Mouse (Mus musculus): ENCODE measurements around the gene Gm29049.
"Not testable (repeated sequence)": the region's sequence is repeated elsewhere in the genome, so short reads cannot be mapped to it uniquely, and the experiment has no call there.

Gm29049 gene

DNA sequence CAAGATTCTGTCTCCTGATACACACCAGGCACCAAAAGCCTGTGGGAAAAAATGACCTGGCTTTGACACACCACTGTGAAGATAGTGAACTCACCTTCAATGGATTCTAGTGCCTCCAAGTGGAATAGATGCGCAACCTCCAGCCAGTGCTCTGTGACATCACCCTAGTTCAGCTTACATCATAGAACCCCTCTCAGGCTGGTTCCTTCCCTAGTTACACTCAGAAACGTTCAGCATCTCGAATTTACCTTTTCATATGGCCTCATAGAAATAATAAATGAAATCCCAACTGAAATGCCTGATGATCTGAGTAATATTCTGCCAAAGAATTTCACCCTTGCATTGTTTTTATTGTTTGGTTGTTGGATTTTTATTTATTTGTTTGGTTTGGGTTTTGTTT is at the start of gene Gm29049:
Gm29049 (minus strand) TSS at position 101 of the 400 bp plus-strand sequence.
- DNase-seq (ENCODE audit: low spot score) = not testable (repeated sequence)
